Mouse (Mus musculus) C3H10T1/2 (cell line): Measurements from ENCODE around the gene Gm35315. TPM values are rescaled to one million over a fixed set of nuclear protein-coding genes. Genes with fewer than 3 reads are reported as not detected.

Source experiments
- polyA plus RNA-seq, 2 experiments: library from polyadenylated mRNA; unstranded; fragments of >200 nt; fragmentation: generic; extraction: Trizol; gene quantifications; one replicate each; pipeline ENCODE4 v1.2.1; 2012; ENCODE audit warnings: missing spikeins in 2 of 2

The Gm35315 gene
- under 1 TPM; 0.01 to 0.06 TPM for polyA plus RNA-seq

GRCm38 (mm10) chr5:110094030-110094846, at the start of gene Gm35315:
Gene Gm35315, minus strand, starts transcription at chr5:110094420.

GRCm38 (mm10) chr5:110135293-110136086, 41.3 kb upstream of the Gm35315 start, which contains the start of gene Chfr:
Gene Chfr, plus strand, starts transcription at chr5:110135842.

GRCm38 (mm10) chr5:110109991-110110441, 15.8 kb upstream of the Gm35315 start, which contains the start of gene Zfp605:
Gene Zfp605, plus strand, starts transcription at chr5:110110092.

GRCm38 (mm10) chr5:110107581-110108304, 13.5 kb upstream of the Gm35315 start, which contains the start of gene Gtpbp6:
Gene Gtpbp6, minus strand, starts transcription at chr5:110108197.

GRCm38 (mm10) chr5:110099656-110100580, 5.7 kb upstream of the Gm35315 start, which contains the start of gene Plcxd1:
Gene Plcxd1, plus strand, starts transcription at chr5:110099969.

GRCm38 (mm10) chr5:110072413-110072812, 21.8 kb downstream of the Gm35315 start, which contains the start of gene Gm17655:
Gene Gm17655, minus strand, starts transcription at chr5:110072513.

Other genes starting within 250 kb of the Gm35315 start
- gene Gm15446, start 171.0 kb downstream of the Gm35315 start, polyA plus RNA-seq = under 1 TPM; 0.07 to 0.52 TPM
- 1 to 10 TPM; 1.1 to 5.8 TPM for gene Zfp932, start 97.9 kb downstream of the Gm35315 start, polyA plus RNA-seq
- under 1 TPM; 0.01 to 0.07 TPM for gene Gm17655, start 21.9 kb downstream of the Gm35315 start, polyA plus RNA-seq
- 1 to 10 TPM in 1 of 2 experiments, under 1 TPM in 1; 0.29 to 1.4 TPM for gene Plcxd1, start 5.5 kb upstream of the Gm35315 start, polyA plus RNA-seq
- 10 to 100 TPM; 32.7 to 58.5 TPM for gene Gtpbp6, start 13.8 kb upstream of the Gm35315 start, polyA plus RNA-seq
- under 1 TPM; 0.06 to 0.19 TPM for gene Zfp605, start 15.7 kb upstream of the Gm35315 start, polyA plus RNA-seq
- gene Chfr, start 41.4 kb upstream of the Gm35315 start, polyA plus RNA-seq = 10 to 100 TPM in 1 of 2 experiments, under 1 TPM in 1; 0.97 to 10.9 TPM
- gene Golga3, start 82.3 kb upstream of the Gm35315 start, polyA plus RNA-seq = 10 to 100 TPM in 1 of 2 experiments, under 1 TPM in 1; 0.95 to 10.3 TPM
- 1 to 10 TPM; 2.6 to 9.6 TPM for gene Ankle2, start 136.6 kb upstream of the Gm35315 start, polyA plus RNA-seq
- gene Pgam5, start 175.5 kb upstream of the Gm35315 start, polyA plus RNA-seq = 10 to 100 TPM; 11.9 to 19.2 TPM
- 1 to 10 TPM; 2.4 TPM for gene Pxmp2, start 191.8 kb upstream of the Gm35315 start, polyA plus RNA-seq
- gene Pole, start 191.9 kb upstream of the Gm35315 start, polyA plus RNA-seq = 10 to 100 TPM; 13.3 to 14.3 TPM
- gene P2rx2, start 248.8 kb upstream of the Gm35315 start, polyA plus RNA-seq = under 1 TPM; 0.01 to 0.06 TPM